In genomic region chr4:154825662-154826061, GRCm38 (mm10) we compare ENCODE assay signal across 8 mouse cellular contexts. TPM values are rescaled to one million over a fixed set of nuclear protein-coding genes. Genes with fewer than 3 reads are reported as not detected.
A peak's percentile ranks its signal among the peaks of the same experiment; 100 is the strongest.
DNase-seq lines count a peak whose midpoint lies in the region; ATAC-seq lines count a peak whose summit lies in the region.

No protein-coding gene starts in this region.

- peak; percentile 66 for DNase-seq in gastrocnemius, adult 18-20 months (ENCODE audit: low spot score)
- no peak for DNase-seq in gastrocnemius, postnatal 25 days
- peak; percentile 30 for DNase-seq in c-Kit-positive CD71-negative TER-119-negative erythroid progenitor cells, embryonic 14.5 days (ENCODE audit: low read depth)
- DNase-seq in fibroblast of lung, adult 2 months (ENCODE audit: low read depth), result peak; percentile 27
- peak; percentile 26 for DNase-seq in layer of hippocampus, adult 9-10 months (ENCODE audit: low spot score)
- DNase-seq in lung, postnatal 14 days, result peak; percentile 67
- peak; percentile 69 for DNase-seq in retina, postnatal 7 days (ENCODE audit: low read depth, low spot score)

- peak; percentile 24 to 80; a peak in 2 of 4 replicates for ATAC-seq in hematopoietic stem cell, adult 5-6 weeks (replicated peaks in 1 of 2; ENCODE audit: insufficient read depth in 1 of 2, low FRiP score in 2 of 2, low TSS enrichment in 1 of 2, low read depth in 1 of 2, poor library complexity in 2 of 2, severe bottlenecking in 2 of 2)

RNA-seq across cellular contexts. Expression of gene Ttc34, which starts 11.6 kb away (rescaled TPM):
- total RNA-seq in gastrocnemius, adult 18-20 months (2021), result under 1 TPM in 1 of 2 experiments, not detected in 1; 0.14 TPM
- total RNA-seq in gastrocnemius, postnatal 25 days (2021), result not detected
- total RNA-seq in hematopoietic stem cell, adult 5-6 weeks (2017), result not detected in 2 replicates

RNA-seq across cellular contexts. Expression of gene Mmel1, which starts 43.7 kb away (rescaled TPM):
- total RNA-seq in gastrocnemius, adult 18-20 months (2021), result not detected
- total RNA-seq in gastrocnemius, postnatal 25 days (2021), result under 1 TPM; 0.13 to 0.24 TPM
- not detected in 2 replicates for total RNA-seq in hematopoietic stem cell, adult 5-6 weeks (2017)
